ENCODE assay signal across 8 mouse cellular contexts in genomic region chr6:145481938-145482337, GRCm38 (mm10).
DNase-seq lines count a peak whose midpoint lies in the region; ATAC-seq lines count a peak whose summit lies in the region.

No protein-coding gene starts in this region.

- no peak overlapping the region for H3K9ac ChIP-seq in kidney, embryonic 16.5 days (replicated peaks; ENCODE audit: low read length)
- no peak overlapping the region for H3K9ac ChIP-seq in forebrain, embryonic 12.5 days

- peak overlapping the region; percentile 36; the same call in 1 of the 2 replicates for H3K4me2 ChIP-seq in kidney, embryonic 16.5 days (replicated peaks; ENCODE audit: low read depth, low read length)
- H3K4me2 ChIP-seq in forebrain, embryonic 12.5 days, result no peak overlapping the region

- H3K36me3 ChIP-seq in kidney, embryonic 16.5 days (ENCODE audit: insufficient read depth, low read length), result no peaks in the 10 kb centered on the region
- no peaks in the 10 kb centered on the region for H3K36me3 ChIP-seq in forebrain, embryonic 12.5 days (replicated peaks)
- no peaks in the 10 kb centered on the region for H3K36me3 ChIP-seq in midbrain, embryonic 10.5 days

- no peak for DNase-seq in kidney, postnatal 25 days
- DNase-seq in heart, postnatal 4 days, result peak; percentile 63
- peak; percentile 59 for DNase-seq in midbrain, embryonic 10.5 days (ENCODE audit: low spot score)
- DNase-seq in adrenal gland, postnatal 25 days, result no peak
- no peak for DNase-seq in left cerebral cortex, adult 11 months (ENCODE audit: low spot score)

- H3K4me1 ChIP-seq in kidney, embryonic 16.5 days (ENCODE audit: insufficient read depth, low read length), result peaks cover 41% of the 10 kb centered on the region
- H3K4me1 ChIP-seq in forebrain, embryonic 12.5 days, result peaks cover 20% of the 10 kb centered on the region
- peaks cover 33% of the 10 kb centered on the region for H3K4me1 ChIP-seq in midbrain, embryonic 10.5 days

- ATAC-seq in kidney, embryonic 16.5 days (ENCODE audit: low FRiP score, low TSS enrichment), result peak; percentile 84
- ATAC-seq in forebrain, embryonic 12.5 days (ENCODE audit: low FRiP score), result peak; percentile 63; the same call in 1 of the 2 replicates
- ATAC-seq in megakaryocyte progenitor cell, adult 5-6 weeks (replicated peaks; ENCODE audit: poor library complexity), result no peak

- peak overlapping the region; percentile 51 for H3K27ac ChIP-seq in kidney, embryonic 16.5 days (ENCODE audit: low read length)
- no peak overlapping the region for H3K27ac ChIP-seq in forebrain, embryonic 12.5 days
- peak overlapping the region; percentile 59; the same call in 1 of the 2 replicates for H3K27ac ChIP-seq in midbrain, embryonic 10.5 days (replicated peaks)

- H3K9me3 ChIP-seq in kidney, embryonic 16.5 days (ENCODE audit: low read length), result no peaks in the 10 kb centered on the region
- no peaks in the 10 kb centered on the region for H3K9me3 ChIP-seq in forebrain, embryonic 12.5 days
- H3K9me3 ChIP-seq in midbrain, embryonic 10.5 days (replicated peaks), result no peaks in the 10 kb centered on the region

- no peaks in the 10 kb centered on the region for H3K27me3 ChIP-seq in kidney, embryonic 16.5 days (ENCODE audit: insufficient read depth, low read length)
- no peaks in the 10 kb centered on the region for H3K27me3 ChIP-seq in forebrain, embryonic 12.5 days
- peaks cover 32% of the 10 kb centered on the region for H3K27me3 ChIP-seq in midbrain, embryonic 10.5 days (ENCODE audit: low read depth, poor library complexity, severe bottlenecking)

- WGBS in kidney, embryonic 16.5 days, result 24% methylated on average over 15 of the region's 15 CpGs
- WGBS in forebrain, embryonic 12.5 days, result 34% methylated on average over 15 of the region's 15 CpGs
- WGBS in midbrain, embryonic 10.5 days, result 38% methylated on average over 15 of the region's 15 CpGs

- no peak overlapping the region for H3K4me3 ChIP-seq in kidney, embryonic 16.5 days (ENCODE audit: low read length)
- no peak overlapping the region for H3K4me3 ChIP-seq in forebrain, embryonic 12.5 days (replicated peaks)
- peak overlapping the region; percentile 28 for H3K4me3 ChIP-seq in midbrain, embryonic 10.5 days

Comparison
In these comparisons a context has a peak if more than half of its experiments do, and no peak if none do; other contexts are left out.
1. DNase-seq: peak in heart, postnatal 4 days (single experiment) and midbrain, embryonic 10.5 days (single experiment); none in kidney, postnatal 25 days (0 of 2), adrenal gland, postnatal 25 days (single experiment) and left cerebral cortex, adult 11 months (single experiment).